Mouse (Mus musculus) effector memory CD4-positive, alpha-beta T cell, adult 5 months (primary cell): Measurements from ENCODE around the gene Dag1. TPM values are rescaled to one million over a fixed set of nuclear protein-coding genes. Genes with fewer than 3 reads are reported as not detected.

Source experiments
- polyA plus RNA-seq: library from polyadenylated mRNA; unstranded; fragments of 100-300 nt; shearing (Covaris generic); gene quantifications from one replicate; pipeline ENCODE4 v1.2.1, GENCODE M21; 2017

Gene Dag1
- 11.0 TPM for polyA plus RNA-seq

GRCm38 (mm10) chr9:108263690-108264190 is at the start of gene Dag1:
Gene Dag1 (minus strand): TSS chr9:108263958.

GRCm38 (mm10) chr9:108305629-108306520 is 42.1 kb upstream of the Dag1 start, which contains the start of the genes Rhoa and Tcta:
Gene Rhoa (plus strand): TSS chr9:108306129.
Gene Tcta (minus strand): TSS chr9:108306160.

GRCm38 (mm10) chr9:108296453-108297355 is 32.9 kb upstream of the Dag1 start, which contains the start of gene Amt:
Gene Amt (plus strand): TSS chr9:108296853.

GRCm38 (mm10) chr9:108290016-108290750 is 26.4 kb upstream of the Dag1 start, which contains the start of gene Nicn1:
Gene Nicn1 (plus strand): TSS chr9:108290429.

GRCm38 (mm10) chr9:108189787-108190679 is 73.7 kb downstream of the Dag1 start, which contains the start of gene Bsn:
Gene Bsn (minus strand): TSS chr9:108190384.

Other genes with a start within 250 kb of the Dag1 start
- 25.0 TPM for gene Gmppb, start 214.7 kb downstream of the Dag1 start, polyA plus RNA-seq
- gene Amigo3, start 210.8 kb downstream of the Dag1 start, polyA plus RNA-seq: 1.4 TPM
- gene Mst1, start 183.5 kb downstream of the Dag1 start, polyA plus RNA-seq: 3.1 TPM
- gene Rnf123, start 180.6 kb downstream of the Dag1 start, polyA plus RNA-seq: 110 TPM
- 54.4 TPM for gene Apeh, start 169.4 kb downstream of the Dag1 start, polyA plus RNA-seq
- 0.30 TPM for gene Bsn, start 73.6 kb downstream of the Dag1 start, polyA plus RNA-seq
- 1.7 TPM for gene Nicn1, start 26.5 kb upstream of the Dag1 start, polyA plus RNA-seq
- 0.17 TPM for gene Amt, start 32.9 kb upstream of the Dag1 start, polyA plus RNA-seq
- 424 TPM for gene Rhoa, start 42.2 kb upstream of the Dag1 start, polyA plus RNA-seq
- gene Tcta, start 42.2 kb upstream of the Dag1 start, polyA plus RNA-seq: 5.3 TPM
- 260 TPM for gene Gpx1, start 74.9 kb upstream of the Dag1 start, polyA plus RNA-seq
- 94.4 TPM for gene Usp4, start 83.9 kb upstream of the Dag1 start, polyA plus RNA-seq
- gene 1700102P08Rik, start 128.8 kb upstream of the Dag1 start, polyA plus RNA-seq: 0.74 TPM
- not detected for gene Ccdc36, start 164.5 kb upstream of the Dag1 start, polyA plus RNA-seq
- gene BC048562, start 172.5 kb upstream of the Dag1 start, polyA plus RNA-seq: not detected
- gene Ccdc71, start 196.6 kb upstream of the Dag1 start, polyA plus RNA-seq: 27.6 TPM
- gene Klhdc8b, start 197.6 kb upstream of the Dag1 start, polyA plus RNA-seq: 7.3 TPM
- gene Lamb2, start 215.8 kb upstream of the Dag1 start, polyA plus RNA-seq: not detected
- gene Usp19, start 226.6 kb upstream of the Dag1 start, polyA plus RNA-seq: 158 TPM
- gene Qars, start 243.7 kb upstream of the Dag1 start, polyA plus RNA-seq: 74.5 TPM